Mouse (Mus musculus): ENCODE results near the gene Lrrc49. TPM values are rescaled to one million over a fixed set of nuclear protein-coding genes. Genes with fewer than 3 reads are reported as not detected.

The Lrrc49 gene
- polyA plus RNA-seq, 1 experiment from 2014 or later = 11.7 TPM

- peak overlapping the region; percentile 63 for H3K4me3 ChIP-seq (ENCODE audit: low read length)
- under 1% methylated on average over 7 of the region's 7 CpGs for WGBS
- H3K27ac ChIP-seq (ENCODE audit: low read length) = peak overlapping the region; percentile 79
- H3K36me3 ChIP-seq (ENCODE audit: control insufficient read depth, insufficient read depth, low read length) = no peaks in the 10 kb centered on the region; the same call in 1 of the 2 replicates
- no peaks in the 10 kb centered on the region for H3K27me3 ChIP-seq (replicated peaks; ENCODE audit: control insufficient read depth, insufficient read depth, low read length)
- H3K9ac ChIP-seq (ENCODE audit: low read depth, low read length) = peak overlapping the region; percentile 61
- H3K4me1 ChIP-seq (ENCODE audit: control insufficient read depth, insufficient read depth, low read length) = peaks cover 7% of the 10 kb centered on the region; the same call in 1 of the 2 replicates
- ATAC-seq = peak; percentile 55
- no peaks in the 10 kb centered on the region for H3K9me3 ChIP-seq (ENCODE audit: control insufficient read depth, low read length)
- H3K4me2 ChIP-seq (ENCODE audit: low read depth, low read length) = peak overlapping the region; percentile 76
Observed at GRCm38 (mm10) chr9:60687415-60687814, 543 bp downstream of the Lrrc49 start.

- Histone ChIP-seq H3K4me2 (ENCODE audit: low read depth, low read length) (no peak overlapping the region), H3K36me3 (ENCODE audit: control insufficient read depth, insufficient read depth, low read length) (peaks cover 4% of the 10 kb centered on the region; the same call in 1 of the 2 replicates), H3K4me3 (ENCODE audit: low read length) (no peak overlapping the region), H3K27me3 (replicated peaks; ENCODE audit: control insufficient read depth, insufficient read depth, low read length) (no peaks in the 10 kb centered on the region), H3K4me1 (ENCODE audit: control insufficient read depth, insufficient read depth, low read length) (peaks cover 4% of the 10 kb centered on the region; the same call in 1 of the 2 replicates), H3K27ac (ENCODE audit: low read length) (no peak overlapping the region), H3K9me3 (ENCODE audit: control insufficient read depth, low read length) (no peaks in the 10 kb centered on the region), H3K9ac (ENCODE audit: low read depth, low read length) (no peak overlapping the region)
- WGBS = 94% methylated on average over 4 of the region's 4 CpGs
- ATAC-seq = no peak
Observed at GRCm38 (mm10) chr9:60682753-60683152, 5.2 kb downstream of the Lrrc49 start.

- Histone ChIP-seq H3K4me3 (ENCODE audit: low read length) (no peak overlapping the region), H3K4me2 (ENCODE audit: low read depth, low read length) (no peak overlapping the region), H3K27me3 (replicated peaks; ENCODE audit: control insufficient read depth, insufficient read depth, low read length) (no peaks in the 10 kb centered on the region), H3K36me3 (ENCODE audit: control insufficient read depth, insufficient read depth, low read length) (peaks cover 4% of the 10 kb centered on the region; the same call in 1 of the 2 replicates), H3K9me3 (ENCODE audit: control insufficient read depth, low read length) (no peaks in the 10 kb centered on the region), H3K9ac (ENCODE audit: low read depth, low read length) (no peak overlapping the region), H3K4me1 (ENCODE audit: control insufficient read depth, insufficient read depth, low read length) (no peaks in the 10 kb centered on the region), H3K27ac (ENCODE audit: low read length) (no peak overlapping the region)
- ATAC-seq = no peak
- 93% methylated on average over 3 of the region's 3 CpGs for WGBS
Observed at GRCm38 (mm10) chr9:60681005-60681404, 7.0 kb downstream of the Lrrc49 start.

GRCm38 (mm10) chr9:60678913-60679312, 9.0 kb downstream of the Lrrc49 start:
- Histone ChIP-seq H3K9me3 (ENCODE audit: control insufficient read depth, low read length) (no peaks in the 10 kb centered on the region), H3K9ac (ENCODE audit: low read depth, low read length) (no peak overlapping the region), H3K4me2 (ENCODE audit: low read depth, low read length) (no peak overlapping the region), H3K4me1 (ENCODE audit: control insufficient read depth, insufficient read depth, low read length) (no peaks in the 10 kb centered on the region), H3K4me3 (ENCODE audit: low read length) (no peak overlapping the region), H3K27ac (ENCODE audit: low read length) (no peak overlapping the region), H3K27me3 (replicated peaks; ENCODE audit: control insufficient read depth, insufficient read depth, low read length) (no peaks in the 10 kb centered on the region), H3K36me3 (ENCODE audit: control insufficient read depth, insufficient read depth, low read length) (0 out of 2 replicates have a peak, but pooled peaks cover 4% of the 10 kb centered on the region)
- ATAC-seq = no peak
- WGBS = 61% methylated on average over 5 of the region's 5 CpGs

GRCm38 (mm10) chr9:60676429-60676828, 11.5 kb downstream of the Lrrc49 start:
- Histone ChIP-seq H3K36me3 (ENCODE audit: control insufficient read depth, insufficient read depth, low read length) (0 out of 2 replicates have a peak, but pooled peaks cover 4% of the 10 kb centered on the region), H3K27me3 (replicated peaks; ENCODE audit: control insufficient read depth, insufficient read depth, low read length) (no peaks in the 10 kb centered on the region), H3K4me1 (ENCODE audit: control insufficient read depth, insufficient read depth, low read length) (no peaks in the 10 kb centered on the region), H3K4me3 (ENCODE audit: low read length) (no peak overlapping the region), H3K9me3 (ENCODE audit: control insufficient read depth, low read length) (no peaks in the 10 kb centered on the region), H3K9ac (ENCODE audit: low read depth, low read length) (no peak overlapping the region), H3K4me2 (ENCODE audit: low read depth, low read length) (no peak overlapping the region), H3K27ac (ENCODE audit: low read length) (no peak overlapping the region)
- 92% methylated on average over 4 of the region's 4 CpGs for WGBS
- ATAC-seq = no peak

GRCm38 (mm10) chr9:60674780-60675179, 13.2 kb downstream of the Lrrc49 start:
- 0 out of 2 replicates have a peak, but pooled peaks cover 1% of the 10 kb centered on the region for H3K36me3 ChIP-seq (ENCODE audit: control insufficient read depth, insufficient read depth, low read length)
- H3K9ac ChIP-seq (ENCODE audit: low read depth, low read length) = no peak overlapping the region
- no peaks in the 10 kb centered on the region for H3K9me3 ChIP-seq (ENCODE audit: control insufficient read depth, low read length)
- H3K27me3 ChIP-seq (replicated peaks; ENCODE audit: control insufficient read depth, insufficient read depth, low read length) = no peaks in the 10 kb centered on the region
- ATAC-seq = no peak
- no peak overlapping the region for H3K4me3 ChIP-seq (ENCODE audit: low read length)
- H3K27ac ChIP-seq (ENCODE audit: low read length) = no peak overlapping the region
- H3K4me1 ChIP-seq (ENCODE audit: control insufficient read depth, insufficient read depth, low read length) = no peaks in the 10 kb centered on the region
- H3K4me2 ChIP-seq (ENCODE audit: low read depth, low read length) = no peak overlapping the region

- no peak for ATAC-seq
- H3K9me3 ChIP-seq (ENCODE audit: control insufficient read depth, low read length) = no peaks in the 10 kb centered on the region
Observed at GRCm38 (mm10) chr9:60672568-60672967, 15.4 kb downstream of the Lrrc49 start.

GRCm38 (mm10) chr9:60668886-60669285, 19.1 kb downstream of the Lrrc49 start:
- 89% methylated on average over 6 of the region's 6 CpGs for WGBS

More at GRCm38 (mm10) chr9:60672568-60672967, 15.4 kb downstream of the Lrrc49 start:
- no peak overlapping the region for H3K4me2 ChIP-seq (ENCODE audit: low read depth, low read length)
- H3K27ac ChIP-seq (ENCODE audit: low read length) = no peak overlapping the region
- no peaks in the 10 kb centered on the region for H3K27me3 ChIP-seq (replicated peaks; ENCODE audit: control insufficient read depth, insufficient read depth, low read length)
- H3K9ac ChIP-seq (ENCODE audit: low read depth, low read length) = no peak overlapping the region
- H3K4me3 ChIP-seq (ENCODE audit: low read length) = no peak overlapping the region
- WGBS = 97% methylated on average over 6 of the region's 6 CpGs
- no peaks in the 10 kb centered on the region for H3K4me1 ChIP-seq (ENCODE audit: control insufficient read depth, insufficient read depth, low read length)
- no peaks in the 10 kb centered on the region for H3K36me3 ChIP-seq (ENCODE audit: control insufficient read depth, insufficient read depth, low read length)

GRCm38 (mm10) chr9:60665535-60665934, 22.4 kb downstream of the Lrrc49 start:
- H3K27ac ChIP-seq (ENCODE audit: low read length) = no peak overlapping the region
- H3K4me1 ChIP-seq (ENCODE audit: control insufficient read depth, insufficient read depth, low read length) = no peaks in the 10 kb centered on the region
- H3K4me3 ChIP-seq (ENCODE audit: low read length) = no peak overlapping the region
- H3K27me3 ChIP-seq (replicated peaks; ENCODE audit: control insufficient read depth, insufficient read depth, low read length) = no peaks in the 10 kb centered on the region
- no peak overlapping the region for H3K4me2 ChIP-seq (ENCODE audit: low read depth, low read length)
- H3K9me3 ChIP-seq (ENCODE audit: control insufficient read depth, low read length) = no peaks in the 10 kb centered on the region
- no peaks in the 10 kb centered on the region for H3K36me3 ChIP-seq (ENCODE audit: control insufficient read depth, insufficient read depth, low read length)
- H3K9ac ChIP-seq (ENCODE audit: low read depth, low read length) = no peak overlapping the region
- ATAC-seq = no peak
- WGBS = 91% methylated on average over 3 of the region's 3 CpGs

More at GRCm38 (mm10) chr9:60668886-60669285, 19.1 kb downstream of the Lrrc49 start:
- H3K27ac ChIP-seq (ENCODE audit: low read length) = no peak overlapping the region
- H3K4me2 ChIP-seq (ENCODE audit: low read depth, low read length) = no peak overlapping the region
- H3K36me3 ChIP-seq (ENCODE audit: control insufficient read depth, insufficient read depth, low read length) = no peaks in the 10 kb centered on the region
- H3K9me3 ChIP-seq (ENCODE audit: control insufficient read depth, low read length) = no peaks in the 10 kb centered on the region
- H3K27me3 ChIP-seq (replicated peaks; ENCODE audit: control insufficient read depth, insufficient read depth, low read length) = no peaks in the 10 kb centered on the region
- ATAC-seq = no peak
- no peak overlapping the region for H3K4me3 ChIP-seq (ENCODE audit: low read length)
- H3K9ac ChIP-seq (ENCODE audit: low read depth, low read length) = no peak overlapping the region
- H3K4me1 ChIP-seq (ENCODE audit: control insufficient read depth, insufficient read depth, low read length) = no peaks in the 10 kb centered on the region

GRCm38 (mm10) chr9:60664866-60665265, 23.1 kb downstream of the Lrrc49 start:
- 87% methylated on average over 5 of the region's 5 CpGs for WGBS
- H3K27me3 ChIP-seq (replicated peaks; ENCODE audit: control insufficient read depth, insufficient read depth, low read length) = no peaks in the 10 kb centered on the region
- no peak overlapping the region for H3K27ac ChIP-seq (ENCODE audit: low read length)
- no peak for ATAC-seq
- H3K9ac ChIP-seq (ENCODE audit: low read depth, low read length) = no peak overlapping the region
- H3K4me1 ChIP-seq (ENCODE audit: control insufficient read depth, insufficient read depth, low read length) = no peaks in the 10 kb centered on the region
- no peak overlapping the region for H3K4me3 ChIP-seq (ENCODE audit: low read length)
- no peak overlapping the region for H3K4me2 ChIP-seq (ENCODE audit: low read depth, low read length)
- H3K36me3 ChIP-seq (ENCODE audit: control insufficient read depth, insufficient read depth, low read length) = no peaks in the 10 kb centered on the region
- no peaks in the 10 kb centered on the region for H3K9me3 ChIP-seq (ENCODE audit: control insufficient read depth, low read length)

Measured in intestine, embryonic 16.5 days (tissue).